Mouse (Mus musculus) G1E (cell line): ENCODE measurements at regions not wholly inside any gene's neighbourhood (a gene's known extent, or its start where the extent isn't known, plus 50 kb on each side); places are given as distances from the start of the nearest gene placed in this dataset.

Experiments used
- ATAC-seq: 2 replicates; pipeline ENCODE4 v1.8.0; 2016; ENCODE audit warnings: mild to moderate bottlenecking; ENCODE audit not compliant: insufficient number of reproducible peaks, poor library complexity, low FRiP score, severe bottlenecking; ENCODE audit errors: extremely low read depth
- DNase-seq: peaks from one replicate; pipeline ENCODE4 v3.0.0; 2012; ENCODE audit warnings: low spot score
- H3K27me3 ChIP-seq: 2 replicates; pipeline ENCODE4 v1.6.1; 2012; ENCODE audit warnings: mild to moderate bottlenecking, low read length, inconsistent platforms; ENCODE audit not compliant: insufficient read depth
- H3K36me3 ChIP-seq: replicated peaks from 2 replicates; pipeline ENCODE3; 2012; ENCODE audit warnings: mild to moderate bottlenecking, inconsistent platforms
- H3K4me1 ChIP-seq: 2 replicates; pipeline ENCODE4 v1.6.1; 2012; ENCODE audit warnings: low read depth, low read length, inconsistent platforms, mixed read lengths; ENCODE audit not compliant: insufficient read depth
- H3K4me3 ChIP-seq: 2 replicates; pipeline ENCODE4 v1.5.1; 2012; ENCODE audit warnings: low read depth, mild to moderate bottlenecking, inconsistent platforms, low read length, moderate library complexity, mixed read lengths
- H3K9me3 ChIP-seq: replicated peaks from 2 replicates; pipeline ENCODE4 v1.6.1; 2012; ENCODE audit warnings: inconsistent platforms
- CTCF ChIP-seq: IDR thresholded peaks from 2 replicates; pipeline ENCODE4 v1.5.1; 2012; ENCODE audit warnings: low read depth, low read length, inconsistent platforms, mixed read lengths
- GATA1 ChIP-seq: IDR thresholded peaks from 2 replicates; pipeline ENCODE4 v1.6.1; 2012; ENCODE audit warnings: borderline replicate concordance, low read length, inconsistent platforms, mixed read lengths
- GATA2 ChIP-seq: IDR thresholded peaks from 2 replicates; pipeline ENCODE4 v1.6.1; 2012; ENCODE audit warnings: low read depth, low read length, inconsistent platforms, borderline replicate concordance
- POLR2AphosphoS5 ChIP-seq: IDR thresholded peaks from 2 replicates; pipeline ENCODE4 v1.6.1; 2012; ENCODE audit warnings: low read depth, low read length, inconsistent platforms; ENCODE audit not compliant: insufficient replicate concordance
- TAL1 ChIP-seq: conservative IDR thresholded peaks from 2 replicates; pipeline ENCODE4 v1.6.1; 2012; ENCODE audit warnings: low read depth, low read length, inconsistent platforms, mixed read lengths

DNA sequence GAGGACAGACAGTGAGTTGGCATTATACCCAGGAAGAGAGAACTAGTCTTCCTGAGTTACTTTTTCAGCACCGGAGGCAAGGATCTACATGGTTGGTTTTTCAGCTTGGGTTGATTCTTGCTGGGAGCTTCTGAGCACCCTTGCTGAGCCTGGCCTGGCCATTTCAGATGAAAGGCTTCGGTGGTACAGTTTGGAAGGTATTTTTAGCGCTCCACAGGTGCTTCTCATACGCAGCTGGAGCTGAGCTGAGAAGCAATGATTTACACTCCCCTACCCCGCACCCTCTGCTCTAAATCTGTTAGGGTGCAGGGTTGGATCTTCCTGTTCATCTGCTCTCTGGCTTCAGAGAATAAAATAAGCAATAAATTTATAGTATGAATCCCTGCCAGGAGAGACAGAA, 87.3 kb downstream of the Gm10260 start:
- Histone ChIP-seq H3K4me1 (peaks cover 8% of the 10 kb centered on the region), H3K36me3 (no peaks in the 10 kb centered on the region), H3K27me3 (peaks cover 49% of the 10 kb centered on the region), H3K4me3 (no peak overlapping the region), H3K9me3 (no peaks in the 10 kb centered on the region)
- ATAC-seq (no peak), DNase-seq (no peak)
- TF ChIP-seq POLR2AphosphoS5 (no peak), TAL1 (no peak), GATA2 (no peak), GATA1 (no peak), CTCF (no peak)

DNA sequence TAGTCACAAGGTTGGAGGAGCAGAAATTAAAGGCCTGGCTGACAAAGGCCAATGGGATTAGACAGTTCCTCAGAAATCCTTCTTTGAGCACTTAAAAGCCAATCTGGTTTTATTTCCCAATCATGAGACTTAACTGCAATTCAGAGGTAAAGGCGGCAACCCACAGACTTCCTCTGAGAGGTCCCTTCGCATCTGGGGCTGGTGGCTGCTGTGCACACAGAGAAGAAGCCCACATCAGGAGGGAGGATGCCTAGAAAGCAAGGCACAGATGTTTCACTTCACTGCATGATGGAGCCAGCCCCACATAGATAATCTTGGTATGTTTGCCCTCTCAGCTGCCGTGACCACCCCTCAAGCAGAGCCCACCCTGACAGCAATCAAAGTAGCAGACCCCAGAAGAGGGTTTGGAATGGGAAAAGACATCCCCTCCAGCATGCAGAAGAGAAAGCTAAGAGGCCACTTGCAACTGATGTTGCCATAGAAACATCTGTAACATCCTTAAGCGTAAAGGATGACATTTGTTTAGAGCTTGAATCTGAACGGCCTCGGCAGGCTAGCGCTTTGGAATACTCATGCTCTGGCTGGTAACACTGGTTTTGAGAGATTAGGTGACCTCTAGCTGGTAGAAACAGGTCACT, 88.3 kb downstream of the Gm10260 start:
- TF ChIP-seq TAL1 (no peak), CTCF (no peak), GATA2 (no peak), GATA1 (no peak), POLR2AphosphoS5 (no peak)
- Histone ChIP-seq H3K4me1 (no peaks in the 10 kb centered on the region), H3K4me3 (no peak overlapping the region), H3K9me3 (no peaks in the 10 kb centered on the region), H3K27me3 (peaks cover 49% of the 10 kb centered on the region), H3K36me3 (no peaks in the 10 kb centered on the region)
- ATAC-seq = no peak
- DNase-seq = no peak

DNA sequence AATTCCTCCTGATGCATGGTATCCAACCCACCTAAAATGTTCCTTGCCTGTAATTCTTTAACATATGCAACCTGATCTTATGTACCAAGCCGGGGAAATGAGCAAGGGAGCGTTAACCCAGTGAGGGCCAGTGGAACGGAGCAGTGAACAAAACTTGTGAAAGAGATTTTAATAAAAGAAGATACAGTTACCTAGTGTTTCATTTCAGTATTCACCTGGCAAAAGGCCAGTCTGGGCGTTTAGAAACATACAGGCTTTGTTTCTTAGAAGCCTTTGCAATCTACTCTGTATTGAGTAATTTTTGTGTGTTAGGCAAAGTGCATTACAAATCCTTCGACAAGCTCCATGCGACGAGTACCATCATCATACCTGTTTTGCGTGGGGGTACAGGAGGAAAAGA, 91.1 kb downstream of the Gm10260 start:
- no peaks in the 10 kb centered on the region for H3K36me3 ChIP-seq
- H3K9me3 ChIP-seq = no peaks in the 10 kb centered on the region
- peaks cover 34% of the 10 kb centered on the region for H3K27me3 ChIP-seq
- H3K4me3 ChIP-seq = no peak overlapping the region
- no peak for TF ChIP-seq POLR2AphosphoS5
- no peak for TF ChIP-seq TAL1
- TF ChIP-seq CTCF = no peak
- no peak for TF ChIP-seq GATA2
- TF ChIP-seq GATA1 = no peak
- H3K4me1 ChIP-seq = no peaks in the 10 kb centered on the region
- no peak for ATAC-seq
- DNase-seq = no peak

DNA sequence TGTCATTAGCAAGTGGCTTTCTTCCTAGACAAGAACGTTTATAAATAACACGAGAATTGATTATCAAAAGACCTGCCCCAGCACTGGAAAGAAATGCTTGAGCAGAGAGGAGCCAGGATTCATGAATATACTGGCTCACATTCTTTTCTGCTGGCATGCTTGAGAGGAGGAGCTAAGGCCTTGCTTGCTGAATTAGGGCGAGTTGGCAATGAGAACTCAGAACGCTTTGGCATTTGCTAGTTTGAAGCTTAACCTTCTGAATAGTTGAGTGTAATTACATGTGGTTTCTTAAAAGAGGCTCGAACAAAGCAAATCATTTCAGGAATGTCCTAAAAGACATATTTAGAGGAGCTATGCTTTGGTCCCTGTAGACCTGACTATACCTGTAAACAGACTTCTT, 91.5 kb downstream of the Gm10260 start:
- TF ChIP-seq GATA1 (no peak), CTCF (no peak), TAL1 (no peak), GATA2 (no peak), POLR2AphosphoS5 (no peak)
- no peaks in the 10 kb centered on the region for H3K36me3 ChIP-seq
- H3K27me3 ChIP-seq = peaks cover 30% of the 10 kb centered on the region
- ATAC-seq (no peak), DNase-seq (no peak)
- no peaks in the 10 kb centered on the region for H3K9me3 ChIP-seq
- no peak overlapping the region for H3K4me3 ChIP-seq
- H3K4me1 ChIP-seq = no peaks in the 10 kb centered on the region

DNA sequence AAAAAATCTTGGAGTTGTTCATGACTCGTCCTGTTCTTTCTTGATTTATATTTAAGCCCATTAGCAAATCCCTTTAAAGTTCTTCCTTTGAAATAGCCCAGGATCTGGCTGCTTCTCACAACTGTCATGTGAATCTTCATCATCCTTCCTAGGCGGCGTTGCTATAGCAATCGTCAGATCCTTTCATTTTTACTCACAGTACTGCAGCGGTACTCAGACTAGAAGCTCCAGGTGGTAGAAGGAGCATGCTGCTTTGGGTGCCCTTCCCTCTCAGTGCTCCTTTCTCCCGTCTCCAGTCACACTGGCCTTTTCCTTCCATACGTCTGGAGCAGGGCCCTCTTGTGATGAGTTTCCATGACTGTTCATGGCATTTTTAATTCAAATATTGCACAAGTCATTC, 93.1 kb downstream of the Gm10260 start:
- ATAC-seq = no peak
- Histone ChIP-seq H3K9me3 (no peaks in the 10 kb centered on the region), H3K4me1 (peaks cover 6% of the 10 kb centered on the region; the same call in 1 of the 2 replicates), H3K27me3 (peaks cover 23% of the 10 kb centered on the region), H3K36me3 (no peaks in the 10 kb centered on the region), H3K4me3 (no peak overlapping the region)
- TF ChIP-seq TAL1 = no peak
- no peak for TF ChIP-seq CTCF
- no peak for TF ChIP-seq GATA1
- TF ChIP-seq POLR2AphosphoS5 = no peak
- no peak for TF ChIP-seq GATA2
- no peak for DNase-seq

DNA sequence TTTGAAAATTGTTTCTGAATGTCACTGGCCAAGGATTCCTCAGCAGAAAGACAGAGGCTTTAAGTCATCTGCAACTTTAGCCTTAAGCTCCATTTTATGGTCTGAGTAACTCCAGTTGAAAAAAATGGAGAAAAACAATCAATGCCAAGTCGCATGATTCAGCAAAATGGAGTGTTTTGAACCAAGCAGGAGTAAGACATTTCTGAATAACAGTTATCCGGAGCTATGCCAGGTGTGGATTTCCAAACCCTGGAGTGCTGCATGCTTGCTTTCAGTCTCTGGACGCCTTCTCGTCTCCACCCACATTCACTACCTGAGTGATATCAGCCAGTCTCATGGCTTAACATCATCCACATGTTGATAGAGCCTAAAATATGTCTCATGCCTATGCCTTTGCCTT, 93.7 kb downstream of the Gm10260 start:
- Histone ChIP-seq H3K9me3 (no peaks in the 10 kb centered on the region), H3K27me3 (peaks cover 17% of the 10 kb centered on the region), H3K4me1 (peaks cover 6% of the 10 kb centered on the region; the same call in 1 of the 2 replicates), H3K4me3 (no peak overlapping the region), H3K36me3 (no peaks in the 10 kb centered on the region)
- TF ChIP-seq POLR2AphosphoS5 (no peak), GATA2 (no peak), CTCF (no peak), GATA1 (no peak), TAL1 (no peak)
- ATAC-seq = no peak
- DNase-seq = no peak

DNA sequence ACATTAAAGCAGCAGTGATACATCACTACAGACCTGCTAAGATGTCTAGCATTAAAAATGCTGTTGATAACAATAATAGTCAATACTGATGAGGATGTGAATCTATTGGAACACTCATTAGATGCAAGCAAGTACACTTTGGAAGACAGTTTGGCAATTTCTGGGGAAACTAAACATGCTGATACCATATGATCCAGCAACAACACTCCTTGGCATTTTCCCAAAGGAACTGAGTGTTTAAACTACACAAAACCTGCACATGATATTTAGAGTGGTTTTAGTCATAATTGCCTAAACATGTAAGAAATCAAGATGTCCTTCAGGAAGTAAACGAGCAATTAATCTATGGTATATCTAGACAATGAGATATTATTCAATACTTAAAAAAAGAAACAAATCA, 95.2 kb downstream of the Gm10260 start:
- Histone ChIP-seq H3K36me3 (no peaks in the 10 kb centered on the region), H3K9me3 (no peaks in the 10 kb centered on the region), H3K4me3 (no peak overlapping the region), H3K4me1 (peaks cover 9% of the 10 kb centered on the region; the same call in 1 of the 2 replicates), H3K27me3 (peaks cover 9% of the 10 kb centered on the region; the same call in 1 of the 2 replicates)
- TF ChIP-seq TAL1 = no peak
- no peak for TF ChIP-seq GATA2
- DNase-seq (no peak), ATAC-seq (no peak)
